Mouse (Mus musculus): ENCODE measurements at regions not wholly inside any gene's neighbourhood (a gene's known extent, or its start where the extent isn't known, plus 50 kb on each side); places are given as distances from the start of the nearest gene placed in this dataset.

- Histone ChIP-seq H3K9me3 (no peaks in the 10 kb centered on the region), H3K27me3 (no peaks in the 10 kb centered on the region), H3K36me3 (no peaks in the 10 kb centered on the region), H3K9ac (replicated peaks) (no peak overlapping the region), H3K4me2 (replicated peaks) (peak overlapping the region; percentile 16; the same call in 1 of the 2 replicates), H3K27ac (no peak overlapping the region), H3K4me1 (replicated peaks) (0 out of 2 replicates have a peak, but pooled peaks cover 5% of the 10 kb centered on the region), H3K4me3 (replicated peaks) (no peak overlapping the region)
- no peak for ATAC-seq
- WGBS, result 45% methylated on average over 13 of the region's 13 CpGs
Measured at GRCm38 (mm10) chr5:75387886-75388454, 186.7 kb upstream of the Kit start.

DNA sequence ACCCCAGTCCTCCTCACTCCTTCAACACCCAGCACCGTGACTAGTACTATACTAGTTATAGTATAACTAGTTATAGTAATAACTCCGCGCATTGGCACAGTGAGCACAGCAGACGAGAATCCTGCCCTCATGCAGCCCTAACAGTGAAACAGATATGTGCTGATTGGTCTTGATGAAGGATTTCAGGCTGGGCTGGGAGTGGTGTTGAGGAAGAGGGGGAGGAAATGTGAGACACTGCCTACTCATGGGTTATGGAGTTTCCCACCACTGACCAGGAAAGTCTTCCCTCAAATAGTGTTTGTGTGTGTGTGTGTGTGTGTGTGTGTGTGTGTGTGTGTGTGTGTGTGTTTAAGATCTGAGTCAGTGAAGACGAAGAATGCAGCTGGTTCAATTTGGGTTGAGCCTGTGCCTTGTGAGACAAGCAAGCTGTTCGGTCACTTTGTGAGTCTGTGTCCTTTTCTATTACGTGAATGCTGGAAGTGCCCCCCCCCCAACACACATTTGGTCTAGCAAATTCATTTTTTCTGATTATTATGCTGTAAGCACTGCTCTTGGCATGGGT, 185.9 kb upstream of the Kit start:
- Histone ChIP-seq H3K27me3 (no peaks in the 10 kb centered on the region), H3K27ac (no peak overlapping the region), H3K4me2 (replicated peaks) (no peak overlapping the region), H3K9me3 (no peaks in the 10 kb centered on the region), H3K9ac (replicated peaks) (no peak overlapping the region), H3K36me3 (no peaks in the 10 kb centered on the region), H3K4me3 (replicated peaks) (no peak overlapping the region), H3K4me1 (replicated peaks) (0 out of 2 replicates have a peak, but pooled peaks cover 5% of the 10 kb centered on the region)
- WGBS, result 91% methylated on average over 7 of the region's 7 CpGs
- ATAC-seq, result 0 out of 2 replicates have a peak, but pooled peaks have one; percentile 11

DNA sequence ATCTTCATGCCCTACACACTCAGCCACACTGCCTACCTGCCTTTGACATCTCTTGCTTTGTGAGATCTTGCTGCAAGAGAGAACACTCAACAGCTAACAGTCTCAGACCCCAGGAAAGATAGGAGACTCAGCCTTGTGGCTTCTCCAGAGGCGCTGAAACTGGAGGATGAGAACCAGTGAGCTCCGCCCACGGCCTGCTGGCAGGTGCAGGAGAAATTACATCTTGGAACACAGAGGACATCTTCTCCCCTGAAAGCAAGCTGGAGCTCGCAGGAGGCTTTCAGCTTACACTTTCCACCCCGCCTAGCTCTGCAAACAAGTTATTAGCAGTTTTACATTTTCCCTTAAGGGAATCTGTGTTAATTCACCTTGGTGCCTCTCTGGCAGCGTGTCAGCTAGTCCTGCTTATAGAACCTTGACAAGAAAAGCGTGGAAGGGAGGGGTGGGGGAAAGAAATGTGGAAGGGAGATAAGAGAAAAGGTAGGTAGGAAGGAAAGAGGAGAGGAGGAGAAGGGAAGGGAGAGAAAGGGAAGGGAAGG, 185.2 kb upstream of the Kit start:
- Histone ChIP-seq H3K9me3 (no peaks in the 10 kb centered on the region), H3K36me3 (no peaks in the 10 kb centered on the region), H3K4me2 (replicated peaks) (no peak overlapping the region), H3K4me3 (replicated peaks) (no peak overlapping the region), H3K27me3 (no peaks in the 10 kb centered on the region), H3K27ac (no peak overlapping the region), H3K9ac (replicated peaks) (no peak overlapping the region), H3K4me1 (replicated peaks) (0 out of 2 replicates have a peak, but pooled peaks cover 5% of the 10 kb centered on the region)
- no peak for ATAC-seq
- WGBS, result 74% methylated on average over 7 of the region's 7 CpGs

- Histone ChIP-seq H3K9ac (replicated peaks) (no peak overlapping the region), H3K36me3 (no peaks in the 10 kb centered on the region), H3K4me3 (replicated peaks) (no peak overlapping the region), H3K9me3 (no peaks in the 10 kb centered on the region), H3K27ac (no peak overlapping the region), H3K4me1 (replicated peaks) (peaks cover 13% of the 10 kb centered on the region), H3K4me2 (replicated peaks) (no peak overlapping the region), H3K27me3 (peaks cover 14% of the 10 kb centered on the region)
- 63% methylated on average over 5 of the region's 5 CpGs for WGBS
- ATAC-seq, result no peak
Measured at GRCm38 (mm10) chr5:75398820-75399219, 175.9 kb upstream of the Kit start.

- H3K9ac ChIP-seq (replicated peaks), result no peak overlapping the region
- H3K27ac ChIP-seq, result no peak overlapping the region
- no peaks in the 10 kb centered on the region for H3K36me3 ChIP-seq
- peak; percentile 55 for ATAC-seq
- no peak overlapping the region for H3K4me2 ChIP-seq (replicated peaks)
- WGBS, result 18% methylated on average over 3 of the region's 3 CpGs
- no peaks in the 10 kb centered on the region for H3K9me3 ChIP-seq
- H3K4me3 ChIP-seq (replicated peaks), result no peak overlapping the region
- H3K4me1 ChIP-seq (replicated peaks), result peaks cover 27% of the 10 kb centered on the region
- H3K27me3 ChIP-seq, result peaks cover 18% of the 10 kb centered on the region
Measured at GRCm38 (mm10) chr5:75401734-75402133, 173.0 kb upstream of the Kit start.

DNA sequence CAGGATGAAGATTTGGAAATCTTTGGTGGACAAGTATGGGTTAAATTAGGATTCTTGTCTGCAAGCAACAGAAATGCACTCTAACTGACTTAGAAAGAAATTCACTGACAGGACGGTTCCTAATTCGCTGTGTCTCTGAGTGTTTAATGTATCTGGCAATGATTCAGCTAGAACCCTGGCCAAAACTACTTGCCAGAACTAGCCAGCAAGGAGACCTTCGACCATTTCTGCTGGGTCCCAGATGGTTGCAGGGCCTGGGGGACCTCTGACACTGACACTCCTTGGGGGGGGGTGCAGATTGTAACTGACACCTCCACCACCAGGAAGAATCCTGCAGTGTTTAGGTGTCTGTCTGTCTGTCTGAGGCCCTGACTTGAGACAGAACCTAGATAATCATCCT, 172.1 kb upstream of the Kit start:
- no peak overlapping the region for H3K4me3 ChIP-seq (replicated peaks)

DNA sequence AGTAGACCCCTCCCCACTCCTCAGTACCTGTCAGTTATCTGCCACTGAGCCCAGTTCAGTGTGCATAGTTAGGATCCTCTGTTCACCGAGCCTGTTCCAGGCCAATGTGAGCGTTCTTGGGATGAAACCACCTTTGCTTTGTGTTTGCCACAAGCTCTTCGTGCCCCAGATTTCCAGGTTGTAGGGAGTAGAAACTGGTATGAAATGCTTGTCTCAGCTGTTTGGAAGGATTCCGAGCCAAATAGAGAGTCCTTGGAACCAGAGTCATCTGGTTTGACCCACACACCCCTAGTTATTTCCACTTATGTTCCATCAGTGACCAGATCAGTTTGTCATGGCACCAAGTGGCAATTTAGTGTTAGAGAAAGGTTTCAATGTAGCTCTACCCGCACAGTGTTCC, 171.2 kb upstream of the Kit start:
- ATAC-seq, result no peak
- 91% methylated on average over 5 of the region's 5 CpGs for WGBS
- Histone ChIP-seq H3K4me1 (replicated peaks) (peaks cover 36% of the 10 kb centered on the region), H3K4me2 (replicated peaks) (no peak overlapping the region), H3K9ac (replicated peaks) (no peak overlapping the region), H3K27ac (no peak overlapping the region), H3K9me3 (no peaks in the 10 kb centered on the region), H3K4me3 (replicated peaks) (no peak overlapping the region), H3K27me3 (peaks cover 24% of the 10 kb centered on the region), H3K36me3 (no peaks in the 10 kb centered on the region)

More for the DNA sequence above, 172.1 kb upstream of the Kit start:
- Histone ChIP-seq H3K4me1 (replicated peaks) (peaks cover 34% of the 10 kb centered on the region), H3K36me3 (no peaks in the 10 kb centered on the region), H3K27me3 (peaks cover 24% of the 10 kb centered on the region), H3K9me3 (no peaks in the 10 kb centered on the region), H3K4me2 (replicated peaks) (no peak overlapping the region), H3K9ac (replicated peaks) (no peak overlapping the region), H3K27ac (no peak overlapping the region)
- WGBS, result 69% methylated on average over 3 of the region's 3 CpGs
- no peak for ATAC-seq

DNA sequence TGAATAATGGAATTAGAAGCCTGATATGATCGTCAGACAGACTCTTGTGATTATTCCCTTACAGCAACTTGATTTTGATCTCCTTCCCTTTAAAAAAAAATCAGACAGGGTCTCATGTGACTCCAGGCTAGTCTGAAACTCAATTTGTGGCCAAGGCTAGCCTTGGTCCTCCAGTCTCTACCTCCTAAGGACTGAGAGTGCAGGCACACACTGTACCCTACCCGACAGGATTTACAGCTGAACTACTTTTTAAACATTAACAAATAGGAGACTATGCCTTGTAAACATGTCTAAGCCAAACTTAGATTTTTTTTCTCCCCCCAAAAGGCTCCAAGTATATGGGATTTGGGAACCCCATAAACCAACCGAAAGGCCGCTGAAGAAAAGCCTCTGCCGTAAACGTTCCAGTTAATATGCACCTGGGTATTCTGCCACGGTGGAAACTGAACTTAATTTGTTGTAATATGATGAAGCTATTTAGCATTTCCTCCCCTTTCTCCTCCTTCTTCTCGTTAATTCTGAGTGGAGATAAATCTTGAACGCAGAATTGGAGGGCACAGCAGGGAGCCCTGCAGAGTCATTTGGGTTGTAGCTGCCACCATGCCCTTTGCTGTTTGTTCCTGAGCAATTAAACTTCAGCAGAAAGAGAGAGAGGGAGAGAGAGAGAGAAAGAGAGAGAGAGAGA, 170.0 kb upstream of the Kit start:
- no peak for ATAC-seq
- H3K36me3 ChIP-seq, result no peaks in the 10 kb centered on the region
- peaks cover 20% of the 10 kb centered on the region for H3K27me3 ChIP-seq
- H3K4me3 ChIP-seq (replicated peaks), result no peak overlapping the region
- H3K9ac ChIP-seq (replicated peaks), result no peak overlapping the region
- WGBS, result 53% methylated on average over 9 of the region's 9 CpGs
- peaks cover 36% of the 10 kb centered on the region for H3K4me1 ChIP-seq (replicated peaks)
- no peak overlapping the region for H3K27ac ChIP-seq
- no peak overlapping the region for H3K4me2 ChIP-seq (replicated peaks)
- H3K9me3 ChIP-seq, result no peaks in the 10 kb centered on the region

DNA sequence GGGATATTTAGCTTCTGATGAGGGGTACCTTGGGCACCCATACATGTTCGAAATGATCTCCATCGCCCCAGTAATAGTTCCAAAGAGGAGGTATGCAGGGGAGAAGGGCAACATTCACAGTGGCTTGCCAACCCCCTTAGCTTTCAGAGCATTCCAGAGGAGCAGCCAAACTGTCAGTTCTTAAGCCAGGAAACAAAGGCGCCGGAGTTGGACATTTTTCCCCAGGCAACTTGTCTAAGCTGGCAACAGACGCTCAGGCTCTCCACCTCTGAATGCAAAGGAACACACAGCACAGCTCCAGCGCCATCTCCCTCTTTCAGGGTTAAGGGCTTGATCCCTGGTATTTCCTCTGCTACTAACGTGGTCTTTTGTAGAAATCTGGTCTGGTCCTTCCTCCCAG, 169.2 kb upstream of the Kit start:
- Histone ChIP-seq H3K9ac (replicated peaks) (no peak overlapping the region), H3K4me2 (replicated peaks) (no peak overlapping the region), H3K36me3 (no peaks in the 10 kb centered on the region), H3K4me3 (replicated peaks) (no peak overlapping the region), H3K27me3 (peaks cover 18% of the 10 kb centered on the region), H3K4me1 (replicated peaks) (peaks cover 39% of the 10 kb centered on the region), H3K27ac (no peak overlapping the region), H3K9me3 (no peaks in the 10 kb centered on the region)
- WGBS, result 28% methylated on average over 7 of the region's 7 CpGs
- no peak for ATAC-seq

DNA sequence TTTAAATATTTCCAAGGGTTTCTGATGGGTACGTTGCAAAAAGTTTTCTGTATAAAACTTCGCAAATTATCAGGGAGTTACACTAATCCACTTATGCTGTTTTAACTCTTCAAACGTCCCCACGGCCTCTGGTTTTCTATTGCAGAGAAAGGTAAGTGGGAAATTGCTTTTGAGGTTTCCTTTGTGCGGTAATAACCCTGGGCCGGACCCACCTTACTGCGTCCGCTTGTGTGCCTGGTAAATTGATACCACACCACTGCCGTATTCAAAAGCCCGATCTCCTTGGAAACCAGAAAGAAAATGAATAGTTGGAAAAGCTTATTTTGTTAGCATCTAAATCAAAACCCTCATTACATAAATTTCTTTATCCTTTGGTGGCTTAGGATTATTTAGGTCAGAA, 167.0 kb upstream of the Kit start:
- H3K9ac ChIP-seq (replicated peaks), result no peak overlapping the region
- no peak overlapping the region for H3K4me3 ChIP-seq (replicated peaks)
- 26% methylated on average over 10 of the region's 10 CpGs for WGBS
- no peak overlapping the region for H3K4me2 ChIP-seq (replicated peaks)
- H3K27ac ChIP-seq, result no peak overlapping the region
- H3K27me3 ChIP-seq, result peaks cover 16% of the 10 kb centered on the region
- H3K36me3 ChIP-seq, result no peaks in the 10 kb centered on the region
- H3K4me1 ChIP-seq (replicated peaks), result peaks cover 31% of the 10 kb centered on the region
- no peak for ATAC-seq
- no peaks in the 10 kb centered on the region for H3K9me3 ChIP-seq

- Histone ChIP-seq H3K9me3 (no peaks in the 10 kb centered on the region), H3K27ac (no peak overlapping the region), H3K27me3 (peaks cover 6% of the 10 kb centered on the region), H3K4me1 (replicated peaks) (peaks cover 17% of the 10 kb centered on the region), H3K4me2 (replicated peaks) (no peak overlapping the region), H3K36me3 (no peaks in the 10 kb centered on the region), H3K4me3 (replicated peaks) (no peak overlapping the region), H3K9ac (replicated peaks) (no peak overlapping the region)
- WGBS, result 76% methylated on average over 24 of the region's 24 CpGs
- no peak for ATAC-seq
Measured at GRCm38 (mm10) chr5:75410240-75411186, 164.2 kb upstream of the Kit start.
